Mouse (Mus musculus): ENCODE data around the gene Il17re.

Il17re gene

DNA sequence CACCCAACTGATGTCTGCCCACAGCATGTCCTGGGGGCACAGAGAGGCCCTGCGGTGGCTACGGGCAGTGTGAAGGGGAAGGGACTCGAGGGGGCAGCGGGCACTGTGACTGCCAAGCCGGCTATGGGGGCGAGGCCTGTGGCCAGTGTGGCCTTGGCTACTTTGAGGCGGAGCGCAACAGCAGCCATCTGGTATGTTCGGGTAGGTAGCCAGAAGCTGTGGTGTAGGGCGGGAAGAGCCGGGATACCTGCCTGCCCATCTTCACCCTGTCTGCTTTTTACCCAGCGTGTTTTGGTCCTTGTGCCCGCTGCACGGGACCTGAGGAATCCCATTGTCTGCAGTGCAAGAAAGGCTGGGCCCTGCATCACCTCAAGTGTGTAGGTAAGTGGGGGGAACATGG is 31.1 kb downstream of the Il17re start:
- DNase-seq (ENCODE audit: low spot score), result no peak

DNA sequence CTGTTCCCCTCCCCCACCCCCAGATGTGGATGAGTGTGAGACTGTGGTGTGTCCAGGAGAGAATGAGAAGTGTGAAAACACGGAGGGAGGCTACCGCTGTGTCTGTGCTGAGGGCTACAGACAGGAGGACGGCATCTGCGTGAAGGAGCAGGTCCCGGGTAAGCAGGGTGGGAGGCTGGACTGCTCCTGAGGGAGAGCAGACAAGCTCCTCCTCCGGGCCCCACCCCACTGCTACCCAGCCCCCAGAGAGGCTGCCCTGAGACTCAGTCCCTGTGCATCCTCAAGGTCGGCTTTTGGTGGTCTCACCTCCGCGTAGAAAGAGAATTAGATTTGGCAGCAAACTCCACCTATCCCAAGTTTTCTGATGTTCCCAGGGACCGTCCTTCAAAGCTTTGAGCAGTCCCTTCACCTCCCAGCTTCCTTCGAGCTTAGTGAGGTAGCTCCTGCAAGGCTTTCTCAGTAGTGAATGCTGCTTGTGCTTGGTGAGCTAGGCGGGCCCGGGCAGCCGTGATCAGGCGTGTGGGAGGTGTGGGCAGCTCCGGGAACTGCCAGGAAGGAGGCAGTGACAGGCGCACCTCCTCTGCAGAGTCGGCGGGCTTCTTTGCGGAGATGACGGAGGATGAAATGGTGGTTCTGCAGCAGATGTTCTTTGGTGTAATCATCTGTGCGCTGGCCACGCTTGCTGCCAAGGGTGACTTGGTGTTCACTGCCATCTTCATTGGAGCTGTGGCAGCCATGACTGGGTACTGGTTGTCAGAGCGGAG is 34.0 kb downstream of the Il17re start:
- no peak for DNase-seq (ENCODE audit: low spot score)

DNA sequence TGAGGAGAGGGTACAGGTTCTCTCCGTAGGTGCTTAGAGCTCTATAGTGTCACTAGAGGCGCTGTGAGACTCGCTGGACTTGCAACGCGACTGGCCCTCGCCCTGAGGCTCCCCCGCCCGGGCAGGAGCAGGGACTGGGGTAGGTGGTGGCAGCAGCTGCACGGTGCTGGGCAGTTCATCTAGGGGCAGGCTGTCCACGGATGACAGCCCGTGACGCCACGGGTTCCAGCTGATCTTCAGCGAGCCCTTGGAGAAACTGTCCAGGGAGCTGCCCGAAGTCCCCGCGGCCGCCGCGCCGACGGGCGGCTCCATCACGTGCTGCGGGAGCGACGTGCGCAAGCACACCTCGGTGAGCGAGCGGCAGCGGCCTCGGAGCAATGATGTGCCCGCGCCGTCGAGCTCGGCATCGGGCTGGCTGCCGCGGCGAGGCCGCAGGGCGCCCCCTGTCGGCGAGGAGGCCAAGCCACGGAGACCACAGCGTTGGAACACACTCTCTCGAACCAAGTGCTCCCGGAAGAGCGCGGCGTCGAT is 36.0 kb downstream of the Il17re start:
- DNase-seq (ENCODE audit: low spot score), result no peak

DNA sequence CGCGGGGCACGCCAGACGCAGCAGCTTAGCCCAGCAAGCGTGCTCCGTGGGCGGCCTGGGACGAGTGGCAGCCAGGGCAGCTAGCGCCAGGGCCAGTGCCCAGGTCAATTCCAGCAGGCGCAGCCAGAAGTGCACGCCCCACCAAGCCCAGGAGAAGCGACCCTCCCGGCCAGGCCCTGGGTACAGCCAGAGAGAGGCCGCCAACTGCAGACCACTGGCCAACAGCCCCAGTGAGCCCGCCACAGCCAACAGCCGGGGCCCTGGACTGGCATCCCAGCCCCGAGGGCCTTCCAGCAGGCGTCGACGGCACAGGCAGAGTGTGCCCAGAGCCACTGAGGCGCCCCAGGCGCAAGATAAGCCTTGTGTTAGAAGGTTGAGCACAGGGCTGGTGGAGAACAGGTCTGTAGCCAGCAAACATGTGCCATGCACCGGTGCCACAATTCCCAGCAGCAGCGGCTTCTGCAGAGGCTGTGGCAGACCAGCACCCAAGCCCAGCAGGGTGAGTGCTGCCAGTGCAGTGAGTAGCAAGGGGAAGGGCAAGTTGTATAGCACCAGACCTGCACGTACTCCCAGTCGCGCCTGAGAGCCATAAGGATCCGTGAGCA is 36.9 kb downstream of the Il17re start:
- no peak for DNase-seq (ENCODE audit: low spot score)

DNA sequence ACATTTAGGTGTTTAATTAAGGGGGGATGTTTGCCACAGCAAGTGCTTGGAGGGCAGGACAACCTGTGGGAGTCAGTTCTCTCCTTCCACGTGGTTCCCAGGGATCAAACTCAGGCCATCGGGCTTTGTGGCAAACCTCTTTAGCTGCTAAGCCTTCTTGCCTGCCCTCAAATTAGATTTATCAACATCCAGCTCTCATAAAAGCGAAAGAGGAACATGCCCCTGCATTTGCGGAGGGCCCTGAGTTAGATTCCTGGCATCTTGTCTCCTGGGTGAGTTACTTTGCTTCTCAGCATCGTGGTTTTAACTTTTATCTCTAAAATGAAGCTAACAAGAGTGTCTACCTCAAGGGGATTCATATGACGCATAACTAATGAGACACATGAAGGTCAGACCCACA is 41.1 kb downstream of the Il17re start:
- no peak for DNase-seq (ENCODE audit: low spot score)

DNA sequence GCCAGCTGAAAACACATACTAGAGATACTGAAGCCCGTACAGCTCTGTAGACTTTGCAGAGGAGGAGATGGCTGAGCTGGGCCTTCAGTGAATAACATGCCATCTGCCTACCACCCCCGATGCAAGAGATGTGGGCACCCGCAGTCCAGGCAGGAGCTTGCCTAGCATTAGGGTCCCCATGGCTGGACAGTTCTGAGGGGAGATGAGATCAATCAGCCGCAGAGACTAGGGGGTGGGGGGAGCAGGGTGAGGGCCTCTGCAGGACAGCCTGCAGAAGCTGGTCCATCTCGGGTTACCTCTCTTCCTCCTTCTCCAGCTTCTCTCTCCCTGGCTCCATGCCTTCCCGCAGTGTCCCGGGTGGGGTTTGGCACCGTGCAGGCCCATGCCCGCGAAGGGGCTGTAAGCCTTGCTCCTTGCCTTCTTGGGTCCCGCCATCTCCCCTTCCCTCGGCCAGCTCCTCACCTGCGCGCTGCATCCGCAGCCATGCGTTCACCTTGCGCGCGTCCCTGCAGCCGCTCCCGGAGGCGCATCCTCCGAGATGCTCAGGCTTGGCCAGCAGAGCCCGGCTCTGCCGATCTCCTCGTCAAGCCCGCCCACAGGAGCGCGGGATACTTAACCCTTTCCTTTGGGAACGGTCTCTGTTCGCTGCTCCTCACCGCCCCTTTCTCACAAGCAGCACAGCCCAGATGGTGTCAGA is 43.3 kb downstream of the Il17re start, which contains the start of gene Prrt3:
Gene Prrt3, minus strand, starts transcription at position 544 of the 697 bp plus-strand sequence.
- peak; percentile 67 for DNase-seq (ENCODE audit: low spot score)

DNA sequence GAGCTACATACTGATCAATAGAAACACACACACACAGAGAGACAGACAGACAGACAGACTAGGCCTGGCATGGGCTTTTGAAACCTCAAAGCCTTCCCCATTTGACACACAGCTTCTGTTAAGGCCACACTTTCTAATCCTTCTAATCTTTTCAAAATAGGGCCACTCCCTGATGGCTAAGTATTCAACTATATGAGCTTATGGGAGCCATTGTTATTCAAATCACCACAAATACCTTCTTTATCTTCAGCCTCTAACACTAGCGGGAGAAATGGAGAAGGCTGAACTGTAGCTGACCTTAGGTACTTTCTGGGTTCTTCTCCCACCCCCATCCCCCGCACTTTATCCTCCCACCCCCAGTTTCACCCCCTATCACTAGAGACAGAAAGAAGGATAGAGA is 44.5 kb downstream of the Il17re start:
- no peak for DNase-seq (ENCODE audit: low spot score)

DNA sequence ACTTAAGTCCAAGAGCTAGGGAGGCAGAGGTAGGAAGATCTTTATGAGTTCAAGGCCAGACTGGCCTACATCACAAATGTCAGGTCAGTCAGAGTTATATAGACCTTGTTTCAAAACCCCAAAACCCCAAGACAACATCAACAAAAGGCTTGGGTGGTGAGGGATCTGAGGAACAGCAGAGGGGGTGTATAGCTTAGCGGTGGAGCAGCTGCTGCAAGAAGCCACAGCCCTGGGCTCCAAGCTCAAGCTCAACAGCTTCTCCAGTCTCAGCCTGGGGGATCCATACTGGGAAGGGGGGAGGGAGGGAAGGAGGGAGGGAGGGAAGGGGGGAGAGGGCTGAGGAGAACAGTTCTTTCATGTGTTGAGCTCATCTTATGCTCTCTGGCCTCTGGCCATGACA is 47.4 kb downstream of the Il17re start:
- DNase-seq (ENCODE audit: low spot score), result no peak

DNA sequence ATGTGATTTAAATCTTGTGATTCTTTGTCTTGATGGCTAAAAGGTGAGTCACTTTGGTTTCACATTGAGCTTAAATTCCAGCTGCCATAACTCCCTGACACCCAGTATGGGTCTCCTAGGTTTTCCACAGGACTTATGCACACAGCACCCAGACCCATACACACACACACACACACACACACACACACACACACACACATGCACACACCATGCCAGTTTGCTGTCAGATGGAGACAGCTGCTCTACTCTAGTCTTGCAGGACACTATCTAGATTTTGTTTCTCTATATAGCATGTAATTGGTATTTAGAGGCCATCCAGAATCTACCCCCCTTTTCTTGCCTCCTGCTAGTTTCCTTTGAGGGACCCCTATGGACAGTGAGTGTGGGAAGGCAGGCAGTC is 48.8 kb downstream of the Il17re start:
- no peak for DNase-seq (ENCODE audit: low spot score)

DNA sequence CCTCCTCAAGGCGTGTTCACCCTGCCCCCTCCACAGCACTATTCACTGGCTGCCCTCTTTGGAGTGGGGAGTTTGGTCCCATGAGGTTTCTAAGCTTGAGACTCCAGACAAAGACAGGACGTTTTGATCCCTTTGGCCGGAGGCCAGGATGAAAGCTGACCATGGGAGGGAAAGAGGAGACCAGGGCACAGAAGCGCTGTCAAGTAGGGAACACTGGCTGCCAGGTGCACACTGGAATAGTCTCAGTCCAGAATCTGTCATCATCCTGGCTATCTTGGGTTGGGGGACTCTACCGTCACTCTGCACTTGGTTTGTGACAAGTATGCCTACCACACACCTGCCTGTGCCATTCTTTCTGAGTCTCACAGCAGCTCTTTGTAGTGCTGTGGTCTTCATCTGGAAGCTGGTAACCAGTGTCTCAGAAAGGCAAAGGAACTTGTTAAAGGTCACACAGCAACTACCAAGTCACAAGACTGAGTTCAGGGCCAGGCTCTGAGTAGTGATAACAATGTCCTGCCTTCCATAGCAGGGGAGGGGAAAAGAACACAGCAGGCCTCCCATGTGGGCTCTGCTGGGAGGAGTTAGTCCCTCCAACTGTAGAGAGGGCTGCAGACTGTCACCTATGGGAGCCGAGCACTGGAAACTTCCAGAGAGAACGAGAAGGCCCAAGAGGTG is 50.1 kb downstream of the Il17re start:
- DNase-seq (ENCODE audit: low spot score), result peak; percentile 49

DNA sequence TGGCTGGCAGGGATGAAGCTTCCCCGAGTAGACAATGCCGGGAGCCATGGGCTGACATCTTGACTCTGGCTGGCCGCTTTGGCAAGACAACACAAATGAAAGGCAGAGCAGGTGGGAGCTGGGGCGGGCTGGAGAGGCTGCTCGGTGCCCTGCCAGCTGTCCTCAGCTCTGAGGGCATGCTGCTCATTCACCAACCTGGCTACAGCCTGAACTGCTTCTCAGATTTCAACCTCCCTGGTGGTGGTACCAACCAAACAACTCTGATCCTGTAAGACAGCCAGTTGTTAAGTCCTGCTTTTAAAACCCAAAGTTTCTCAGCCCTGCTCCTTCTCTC is 50.6 kb downstream of the Il17re start:
- no peak for DNase-seq (ENCODE audit: low spot score)

DNA sequence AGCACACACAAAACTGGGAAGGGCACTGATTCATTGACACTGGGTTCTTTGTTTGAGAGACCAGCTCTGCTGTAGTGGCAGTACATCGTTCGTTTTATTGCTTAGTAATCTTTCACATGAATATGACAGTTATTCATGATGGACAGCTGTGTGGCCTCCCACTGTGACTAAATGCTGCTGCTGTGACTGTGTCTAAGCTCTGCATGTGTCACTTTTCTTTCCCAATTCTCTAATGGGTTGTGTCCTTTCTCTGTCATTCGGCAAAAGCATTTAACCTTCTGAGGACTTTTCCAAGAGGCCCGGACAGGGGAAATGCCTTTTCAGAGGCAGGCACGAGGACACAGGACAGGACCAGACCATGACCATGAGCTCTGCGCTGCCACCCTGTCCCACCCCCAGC is 55.7 kb downstream of the Il17re start:
- no peak for DNase-seq (ENCODE audit: low spot score)

DNA sequence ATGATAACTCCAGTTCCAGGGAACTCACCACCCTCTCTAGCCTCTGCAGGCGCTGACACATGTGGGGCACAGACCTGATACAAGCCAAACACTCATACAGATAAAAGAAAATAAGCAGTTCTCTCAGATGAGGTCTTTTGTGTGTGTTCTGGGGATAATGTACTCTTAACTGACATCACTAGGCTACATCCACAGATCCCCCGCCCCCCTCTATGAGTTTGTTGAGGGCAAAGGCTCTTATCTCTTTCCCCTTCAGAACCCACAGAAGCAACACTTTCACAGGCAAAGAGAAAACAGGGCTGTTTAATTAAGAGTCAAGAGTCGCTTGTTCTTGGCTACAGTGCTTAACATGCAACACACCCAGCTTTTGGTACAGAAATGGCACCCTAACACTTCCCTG is 56.3 kb downstream of the Il17re start:
- DNase-seq (ENCODE audit: low spot score), result no peak

DNA sequence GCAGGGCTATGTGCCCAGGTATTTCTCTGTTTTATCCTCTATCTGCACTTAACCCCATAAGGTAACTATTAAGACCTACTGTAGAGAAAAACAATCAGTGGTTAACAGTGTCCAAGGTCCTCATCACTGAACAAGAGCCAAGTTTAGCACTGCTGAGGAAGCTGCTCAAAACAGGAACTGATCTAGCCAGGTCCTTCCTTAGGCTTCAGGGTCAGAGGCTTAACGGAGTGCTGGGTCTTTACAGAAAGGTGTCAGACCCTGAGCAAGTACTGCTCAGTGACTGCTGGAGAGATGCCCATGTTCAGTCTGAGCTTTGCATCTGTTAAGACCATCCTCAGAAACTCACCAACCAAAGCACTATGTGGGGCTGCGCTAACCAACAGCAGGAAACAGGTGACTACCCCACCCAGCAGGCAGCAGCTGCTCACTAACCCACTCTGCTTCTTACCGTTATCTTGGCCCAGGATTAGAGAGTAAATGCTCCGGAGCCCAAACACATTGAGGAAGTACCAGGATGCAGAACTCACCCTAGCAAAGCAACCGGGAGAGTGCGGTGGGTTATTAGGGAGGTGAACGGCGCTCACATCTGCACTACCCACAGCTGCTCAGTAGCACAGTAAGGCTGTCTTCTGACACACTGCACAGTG is 59.3 kb downstream of the Il17re start:
- DNase-seq (ENCODE audit: low spot score), result no peak
